Mouse (Mus musculus): ENCODE data around the gene Arhgap45. TPM values are rescaled to one million over a fixed set of nuclear protein-coding genes. Genes with fewer than 3 reads are reported as not detected.
A peak's percentile ranks its signal among the peaks of the same experiment; 100 is the strongest.
"Not testable (repeated sequence)": the region's sequence is repeated elsewhere in the genome, so short reads cannot be mapped to it uniquely, and the experiment has no call there.

Arhgap45 gene
- total RNA-seq, 2 experiments from 2014 or later = 135 to 235 TPM

DNA sequence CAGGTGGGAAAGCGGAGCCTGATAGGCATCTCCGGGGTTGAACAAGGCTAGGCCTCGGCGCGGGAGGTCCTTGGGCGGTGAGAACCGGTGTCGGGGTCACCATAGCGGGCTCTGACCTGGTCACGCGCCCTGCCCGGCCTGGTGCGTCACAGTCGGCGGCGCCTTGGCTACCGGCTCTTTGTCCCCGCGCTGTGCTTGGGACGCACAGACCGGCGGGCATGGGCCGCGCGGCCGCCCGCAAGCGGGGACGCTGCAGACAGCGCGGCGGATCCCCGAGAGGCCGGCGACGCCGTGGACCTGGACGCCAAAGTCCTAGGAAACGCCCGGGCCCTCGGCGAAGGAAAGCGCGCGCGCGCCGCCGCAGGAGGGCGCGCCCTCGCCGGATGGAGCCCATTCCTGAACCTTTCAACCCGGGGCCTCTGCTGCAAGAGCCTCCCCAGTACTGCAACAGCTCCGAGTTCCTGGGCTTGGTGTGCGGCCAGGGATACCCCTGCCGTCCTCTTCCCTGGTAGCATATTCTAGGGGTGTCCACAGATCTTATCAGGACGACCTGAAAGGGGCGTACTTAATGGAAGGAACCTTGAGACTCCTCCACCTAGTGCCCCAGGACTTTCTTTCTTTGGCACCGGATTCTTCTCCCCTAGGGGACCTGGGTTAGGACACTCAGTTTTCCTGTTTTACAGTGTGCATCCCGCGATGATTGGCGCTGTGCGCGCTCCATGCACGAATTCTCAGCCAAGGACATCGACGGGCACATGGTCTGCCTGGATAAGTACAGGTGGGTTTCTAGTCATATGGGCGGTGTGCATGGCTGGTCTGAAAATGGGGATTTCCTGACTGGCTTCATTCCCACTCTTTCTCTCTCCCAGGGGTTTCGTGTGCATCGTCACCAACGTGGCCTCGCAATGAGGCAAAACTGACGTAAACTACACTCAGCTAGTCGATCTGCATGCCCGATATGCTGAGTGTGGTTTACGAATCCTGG lies 37.7 kb downstream of the Arhgap45 start:
- ATAC-seq (ENCODE audit: poor library complexity, severe bottlenecking) = peak; percentile 23

- ATAC-seq (ENCODE audit: poor library complexity, severe bottlenecking) = not testable (repeated sequence)
Observed at GRCm38 (mm10) chr10:80054911-80055310, 38.5 kb downstream of the Arhgap45 start.

DNA sequence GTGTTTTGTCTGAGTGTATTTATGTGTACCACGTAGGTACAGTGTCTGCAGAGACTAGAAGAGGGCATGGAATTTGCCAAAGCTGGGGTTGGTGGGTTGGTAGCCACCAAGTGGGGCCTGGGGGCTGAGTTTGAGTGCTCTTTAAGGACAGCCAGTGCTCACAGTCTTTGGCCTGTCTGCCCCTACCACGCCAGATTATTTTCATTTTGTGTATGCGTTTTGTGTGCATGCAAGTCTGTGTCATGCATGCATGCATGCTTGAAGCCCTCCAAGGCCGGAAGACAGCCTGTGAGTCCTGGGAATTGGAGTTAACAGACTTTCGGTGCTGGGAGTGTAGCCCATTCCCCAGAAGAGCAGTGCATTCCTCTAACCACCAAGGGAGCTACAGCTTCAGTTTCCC lies 38.9 kb downstream of the Arhgap45 start:
- ATAC-seq (ENCODE audit: poor library complexity, severe bottlenecking) = no peak

DNA sequence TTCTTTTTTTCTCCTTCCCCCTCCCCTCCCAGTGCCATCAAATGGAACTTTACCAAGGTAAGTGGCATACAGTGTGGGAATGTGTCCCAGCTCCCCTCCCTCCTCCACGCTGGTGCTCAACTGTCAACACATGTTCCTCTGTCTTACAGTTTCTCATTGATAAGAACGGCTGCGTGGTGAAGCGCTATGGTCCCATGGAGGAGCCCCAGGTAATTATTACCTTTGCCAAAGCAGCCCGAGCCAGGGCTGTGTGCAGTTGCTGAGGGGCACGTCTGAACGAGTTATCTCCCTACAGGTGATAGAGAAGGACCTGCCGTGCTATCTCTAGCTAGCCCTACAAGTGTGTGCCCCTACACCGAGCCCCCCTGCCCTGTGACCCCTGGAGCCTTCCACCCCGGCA lies 39.4 kb downstream of the Arhgap45 start:
- ATAC-seq (ENCODE audit: poor library complexity, severe bottlenecking) = no peak

GRCm38 (mm10) chr10:80056506-80056905 lies 40.1 kb downstream of the Arhgap45 start:
- no peak for ATAC-seq (ENCODE audit: poor library complexity, severe bottlenecking)

DNA sequence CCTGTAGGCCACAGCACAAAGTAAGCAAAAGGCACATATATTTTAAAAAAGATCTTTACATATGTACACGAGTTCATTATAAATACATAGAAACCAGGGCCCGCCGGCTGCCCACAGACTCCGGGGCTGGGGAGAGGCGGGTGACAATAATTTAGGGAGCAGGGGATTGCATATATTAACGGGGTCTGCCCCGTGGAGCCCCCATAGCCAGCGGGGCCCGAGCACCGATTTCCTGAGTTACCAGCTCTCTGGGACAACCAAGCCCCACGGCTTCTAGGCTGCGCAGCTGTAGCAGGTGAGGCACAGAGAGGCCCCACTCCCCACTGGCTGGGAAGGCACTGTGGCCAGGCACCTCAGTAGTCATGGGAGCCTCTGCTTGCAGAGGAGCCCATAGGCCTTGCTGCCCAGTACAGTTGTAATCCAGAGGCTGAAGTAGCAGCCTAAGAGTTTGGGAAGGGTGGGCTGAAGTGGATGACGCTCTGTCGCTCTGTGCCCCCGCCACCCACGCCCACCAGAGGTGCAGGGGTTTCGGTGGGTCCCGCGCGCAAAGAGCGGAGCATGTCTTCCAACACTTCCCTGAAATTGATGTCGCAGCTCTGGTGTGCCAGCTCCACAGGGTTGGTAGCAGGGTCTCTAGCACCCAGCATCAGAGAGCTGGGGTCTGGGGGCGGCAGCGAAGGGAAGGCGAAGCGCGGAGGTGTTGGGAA lies 40.7 kb downstream of the Arhgap45 start:
- no peak for ATAC-seq (ENCODE audit: poor library complexity, severe bottlenecking)

- ATAC-seq (ENCODE audit: poor library complexity, severe bottlenecking) = no peak
Observed at GRCm38 (mm10) chr10:80057683-80058326, 41.4 kb downstream of the Arhgap45 start.

DNA sequence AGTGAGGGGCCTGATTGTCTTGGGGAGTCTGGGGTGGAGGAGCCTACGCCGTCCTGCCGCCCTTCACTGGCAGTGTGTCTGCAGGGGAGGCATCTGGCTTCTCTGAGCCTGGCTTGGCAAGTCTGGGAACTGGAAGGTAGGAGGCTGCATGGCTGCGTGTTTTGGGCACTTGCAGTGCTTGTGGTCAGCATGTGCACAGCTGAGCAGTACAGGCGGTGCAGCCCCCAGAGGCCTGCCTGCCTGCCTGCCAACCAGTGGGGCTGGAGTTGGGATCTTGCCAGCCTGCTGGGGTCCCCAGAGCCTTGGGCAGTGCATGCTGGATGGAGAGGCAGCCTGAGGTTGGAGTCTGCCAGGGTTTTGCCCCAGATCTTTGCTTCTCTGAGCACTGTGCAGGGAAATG lies 46.7 kb downstream of the Arhgap45 start:
- ATAC-seq (ENCODE audit: poor library complexity, severe bottlenecking) = no peak

GRCm38 (mm10) chr10:80063877-80064650 lies 47.6 kb downstream of the Arhgap45 start:
- ATAC-seq (ENCODE audit: poor library complexity, severe bottlenecking) = no peak

- ATAC-seq (ENCODE audit: poor library complexity, severe bottlenecking) = no peak
Observed at GRCm38 (mm10) chr10:80069251-80069650, 52.8 kb downstream of the Arhgap45 start.

- no peak for ATAC-seq (ENCODE audit: poor library complexity, severe bottlenecking)
Observed at GRCm38 (mm10) chr10:80069948-80070450, 53.5 kb downstream of the Arhgap45 start.

DNA sequence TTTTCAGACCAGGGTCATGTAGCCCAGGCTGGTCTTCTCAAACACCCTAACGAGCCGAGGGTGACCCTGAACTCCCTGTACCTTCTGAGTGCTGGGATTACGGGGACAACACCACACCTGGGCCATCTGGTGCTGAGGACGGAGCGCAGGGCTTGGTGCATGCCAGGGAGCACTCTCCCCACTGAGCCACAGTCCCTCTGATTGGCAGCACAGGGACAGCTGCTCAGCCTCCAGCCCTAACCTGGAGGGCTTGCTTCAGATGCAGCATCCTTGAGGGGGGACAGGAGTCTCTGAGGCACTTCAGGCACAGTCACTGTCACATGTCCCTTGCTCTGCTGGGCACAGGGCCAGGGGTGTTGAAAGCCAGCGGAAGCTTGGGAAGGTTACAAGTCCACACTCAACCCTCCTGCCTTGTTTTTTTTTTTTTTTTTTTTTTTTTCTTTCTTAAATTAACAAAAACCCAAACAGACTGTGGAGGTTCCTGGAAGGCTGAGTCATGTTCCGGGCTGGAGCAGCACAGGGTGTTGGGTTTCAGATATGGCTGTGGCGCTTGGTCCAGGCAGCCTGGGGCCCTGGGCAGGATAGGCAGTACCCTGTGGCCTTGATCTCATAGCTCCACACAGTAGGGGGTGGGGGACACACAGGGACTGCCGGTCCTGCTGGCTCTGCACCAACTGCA lies 54.5 kb downstream of the Arhgap45 start:
- ATAC-seq (ENCODE audit: poor library complexity, severe bottlenecking) = peak; percentile 41

- no peak for ATAC-seq (ENCODE audit: poor library complexity, severe bottlenecking)
Observed at GRCm38 (mm10) chr10:80071516-80071900, 55.1 kb downstream of the Arhgap45 start.

GRCm38 (mm10) chr10:80072623-80073489 lies 56.4 kb downstream of the Arhgap45 start:
- no peak for ATAC-seq (ENCODE audit: poor library complexity, severe bottlenecking)

- ATAC-seq (ENCODE audit: poor library complexity, severe bottlenecking) = peak; percentile 90
Observed at GRCm38 (mm10) chr10:80074813-80075601, 58.6 kb downstream of the Arhgap45 start.

DNA sequence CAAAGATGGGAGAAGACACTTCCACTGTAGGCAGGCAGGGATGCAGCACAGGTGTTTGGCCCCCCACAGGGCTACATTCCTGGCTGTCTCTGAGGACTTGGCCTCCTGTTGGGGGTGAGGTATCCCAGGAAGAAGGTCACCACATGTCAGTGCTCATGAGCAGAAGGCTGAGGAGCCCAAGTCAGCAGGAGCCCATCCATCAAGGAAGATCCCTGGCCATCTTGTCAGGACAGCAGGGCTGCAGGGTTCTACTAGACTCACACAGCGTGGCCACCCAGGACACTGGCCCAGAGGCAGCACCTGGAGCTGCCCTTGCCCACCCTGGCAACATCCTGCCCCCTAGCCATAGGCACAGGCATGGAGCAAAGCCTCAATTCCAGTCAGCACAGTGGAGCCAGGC lies 59.5 kb downstream of the Arhgap45 start:
- ATAC-seq (ENCODE audit: poor library complexity, severe bottlenecking) = no peak

DNA sequence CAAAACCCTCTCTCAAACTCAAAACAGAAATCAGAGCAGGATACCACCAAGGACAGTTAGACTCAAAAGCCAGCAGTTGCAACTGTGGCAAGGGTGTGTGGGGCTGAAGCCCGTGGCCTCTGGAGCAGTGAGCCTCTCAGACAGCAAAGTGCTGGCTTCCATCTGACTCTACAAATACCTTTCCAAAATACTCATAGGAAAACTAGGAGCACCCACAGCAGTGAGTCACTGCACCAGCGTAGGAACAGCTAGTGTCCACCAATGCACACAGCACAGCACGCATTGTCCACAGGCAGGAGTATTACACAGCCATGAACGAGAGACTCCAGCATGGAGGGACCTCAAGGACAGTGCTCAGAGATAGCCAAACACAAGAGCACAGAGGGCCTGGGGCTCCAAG lies 59.9 kb downstream of the Arhgap45 start:
- no peak for ATAC-seq (ENCODE audit: poor library complexity, severe bottlenecking)

DNA sequence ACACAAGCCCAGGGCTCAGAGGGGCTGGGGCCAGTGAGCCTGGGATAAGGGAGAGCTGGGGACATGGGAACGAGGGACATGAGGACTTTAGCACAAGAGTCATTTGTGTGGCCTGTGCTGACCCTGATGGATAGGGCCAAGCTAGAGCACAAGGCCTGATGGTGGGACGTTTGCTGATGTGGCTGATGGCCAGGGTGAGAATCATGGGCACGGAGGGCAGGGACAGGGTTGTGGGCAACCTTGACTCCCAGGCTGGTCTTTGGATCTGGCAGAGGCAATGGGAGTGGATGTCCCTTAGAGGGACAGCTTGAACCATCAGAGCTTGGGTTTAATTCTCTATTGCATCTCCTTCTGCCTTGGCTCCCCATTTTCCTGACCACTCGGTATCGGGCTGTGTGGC lies 60.9 kb downstream of the Arhgap45 start:
- ATAC-seq (ENCODE audit: poor library complexity, severe bottlenecking) = no peak
